Mouse (Mus musculus): ENCODE measurements around the gene Cwf19l1. TPM values are rescaled to one million over a fixed set of nuclear protein-coding genes. Genes with fewer than 3 reads are reported as not detected.

The Cwf19l1 gene
- total and polyA plus RNA-seq, 3 experiments: 6.2 to 25.4 (median 16.5) TPM

DNA sequence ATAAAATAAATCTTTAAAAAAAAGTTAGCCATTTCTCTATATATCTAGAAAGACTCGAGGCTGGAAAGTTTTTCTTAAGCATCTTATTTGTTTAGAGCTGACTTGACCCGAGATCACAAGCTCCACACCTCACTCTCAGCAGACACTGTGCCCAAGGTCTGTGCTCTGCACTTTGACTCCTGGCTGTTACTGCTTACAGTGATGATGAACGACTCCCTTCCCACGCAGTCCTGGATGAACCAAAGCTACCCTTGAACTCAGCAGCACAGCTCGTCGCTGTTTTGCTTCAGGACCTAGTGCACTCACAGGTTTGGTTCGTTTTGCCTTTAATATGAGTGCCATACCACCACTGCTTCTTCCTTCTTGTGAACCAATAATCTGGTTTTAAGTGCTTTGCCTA, 71.9 kb downstream of the Cwf19l1 start:
- peak; percentile 20 for DNase-seq

GRCm38 (mm10) chr19:44060226-44060625, 75.5 kb downstream of the Cwf19l1 start:
- no peak for DNase-seq

Other genes with a start within 250 kb of the Cwf19l1 start
- gene Dnmbp, start 195.7 kb downstream of the Cwf19l1 start, total RNA-seq (2021): 10 to 100 TPM; 13.3 to 13.9 TPM
- gene Dnmbp, start 195.7 kb downstream of the Cwf19l1 start, polyA plus RNA-seq (2012; rRNA removed): 10.8 and 11.3 TPM in 2 replicates
- gene Cpn1, start 149.3 kb downstream of the Cwf19l1 start, total RNA-seq (2021): under 1 TPM; 0.14 to 0.66 TPM
- not detected in 2 replicates for gene Cpn1, start 149.3 kb downstream of the Cwf19l1 start, polyA plus RNA-seq (2012; rRNA removed)
- 1 to 10 TPM in 1 of 2 experiments, under 1 TPM in 1; 0.62 to 1.7 TPM for gene Cyp2c23, start 106.7 kb downstream of the Cwf19l1 start, total RNA-seq (2021)
- 0.19 and 0.35 TPM in 2 replicates for gene Cyp2c23, start 106.7 kb downstream of the Cwf19l1 start, polyA plus RNA-seq (2012; rRNA removed)
- gene Erlin1, start 66.1 kb downstream of the Cwf19l1 start, total RNA-seq (2021): 10 to 100 TPM; 17.7 to 25.2 TPM
- gene Erlin1, start 66.1 kb downstream of the Cwf19l1 start, polyA plus RNA-seq (2012; rRNA removed): 2.0 and 2.2 TPM in 2 replicates
- 10 to 100 TPM; 48.7 to 78.2 TPM for gene Chuk, start 28.4 kb downstream of the Cwf19l1 start, total RNA-seq (2021)
- gene Chuk, start 28.4 kb downstream of the Cwf19l1 start, polyA plus RNA-seq (2012; rRNA removed): 8.9 and 10.5 TPM in 2 replicates
- gene Bloc1s2, start 10.6 kb upstream of the Cwf19l1 start, total RNA-seq (2021): 10 to 100 TPM; 21.1 to 23.9 TPM
- gene Bloc1s2, start 10.6 kb upstream of the Cwf19l1 start, polyA plus RNA-seq (2012; rRNA removed): 6.5 and 12.9 TPM in 2 replicates
- not detected for gene Pkd2l1, start 56.6 kb upstream of the Cwf19l1 start, total RNA-seq (2021)
- 0.02 TPM in 1 of 2 replicates, not detected in the other for gene Pkd2l1, start 56.6 kb upstream of the Cwf19l1 start, polyA plus RNA-seq (2012; rRNA removed)
- under 1 TPM in 1 of 2 experiments, not detected in 1; 0.09 TPM for gene Scd3, start 67.4 kb upstream of the Cwf19l1 start, total RNA-seq (2021)
- 0.10 TPM in 1 of 2 replicates, not detected in the other for gene Scd3, start 67.4 kb upstream of the Cwf19l1 start, polyA plus RNA-seq (2012; rRNA removed)
- 1,000 to 10,000 TPM in 1 of 2 experiments, 100 to 1,000 TPM in 1; 845 to 1,065 TPM for gene Scd2, start 157.8 kb upstream of the Cwf19l1 start, total RNA-seq (2021)
- 432 and 748 TPM in 2 replicates for gene Scd2, start 157.8 kb upstream of the Cwf19l1 start, polyA plus RNA-seq (2012; rRNA removed)
- gene Scd4, start 197.2 kb upstream of the Cwf19l1 start, total RNA-seq (2021): 1 to 10 TPM; 5.4 to 9.3 TPM
- gene Scd4, start 197.2 kb upstream of the Cwf19l1 start, polyA plus RNA-seq (2012; rRNA removed): 0.19 and 0.29 TPM in 2 replicates